Mouse (Mus musculus) embryonic facial prominence, embryonic 15.5 days (tissue): ENCODE results near the gene Mcoln3. TPM values are rescaled to one million over a fixed set of nuclear protein-coding genes. Genes with fewer than 3 reads are reported as not detected.

Experiments
- ATAC-seq: fragments of 200-750 bp; cut with Nextera tagmentation; 2 replicates; pipeline ENCODE4 v1.8.0; 2017; ENCODE audit warnings: low read depth, moderate TSS enrichment; ENCODE audit not compliant: insufficient number of reproducible peaks, low FRiP score, low TSS enrichment
- H3K27ac ChIP-seq: fragments of 300-500 bp; sonication (generic); replicated peaks from 2 replicates; pipeline ENCODE4 v1.5.1; 2015; ENCODE audit warnings: mild to moderate bottlenecking, inconsistent platforms
- H3K27me3 ChIP-seq: fragments of 300-500 bp; sonication (generic); 2 replicates; pipeline ENCODE4 v1.6.1; 2015; ENCODE audit warnings: inconsistent platforms
- H3K36me3 ChIP-seq: fragments of 300-500 bp; sonication (generic); 2 replicates; pipeline ENCODE4 v1.6.1; 2015; ENCODE audit warnings: mild to moderate bottlenecking, inconsistent platforms
- H3K4me1 ChIP-seq: fragments of 300-500 bp; sonication (generic); 2 replicates; pipeline ENCODE4 v1.6.1; 2015; ENCODE audit warnings: inconsistent platforms
- H3K4me2 ChIP-seq: fragments of 300-500 bp; sonication (generic); replicated peaks from 2 replicates; pipeline ENCODE4 v1.6.1; 2015; ENCODE audit warnings: mild to moderate bottlenecking, inconsistent platforms
- H3K4me3 ChIP-seq: fragments of 300-500 bp; sonication (generic); replicated peaks from 2 replicates; pipeline ENCODE4 v1.5.1; 2015; ENCODE audit warnings: mild to moderate bottlenecking, inconsistent platforms
- H3K9ac ChIP-seq: fragments of 300-500 bp; sonication (generic); 2 replicates; pipeline ENCODE4 v1.6.1; 2015; ENCODE audit warnings: inconsistent platforms
- H3K9me3 ChIP-seq: fragments of 300-500 bp; sonication (generic); replicated peaks from 2 replicates; pipeline ENCODE4 v1.6.1; 2016; ENCODE audit warnings: inconsistent platforms
- WGBS: fragments of 180-500 bp; shearing (Covaris S2); methylation state at CpG from one replicate; pipeline ENCODE4 v1.1.7; 2015; 5-methylcytosine and 5-hydroxymethylcytosine counted together
- polyA plus RNA-seq: library from polyadenylated mRNA; unstranded; fragments of >200 nt; fragmentation: Nextera tagmentation; extraction: Ambion mirVana; gene quantifications from 2 replicates; pipeline ENCODE4 v1.2.1, GENCODE M21; 2015

The Mcoln3 gene
- polyA plus RNA-seq, 1 experiment from 2014 or later = 7.8 TPM

DNA sequence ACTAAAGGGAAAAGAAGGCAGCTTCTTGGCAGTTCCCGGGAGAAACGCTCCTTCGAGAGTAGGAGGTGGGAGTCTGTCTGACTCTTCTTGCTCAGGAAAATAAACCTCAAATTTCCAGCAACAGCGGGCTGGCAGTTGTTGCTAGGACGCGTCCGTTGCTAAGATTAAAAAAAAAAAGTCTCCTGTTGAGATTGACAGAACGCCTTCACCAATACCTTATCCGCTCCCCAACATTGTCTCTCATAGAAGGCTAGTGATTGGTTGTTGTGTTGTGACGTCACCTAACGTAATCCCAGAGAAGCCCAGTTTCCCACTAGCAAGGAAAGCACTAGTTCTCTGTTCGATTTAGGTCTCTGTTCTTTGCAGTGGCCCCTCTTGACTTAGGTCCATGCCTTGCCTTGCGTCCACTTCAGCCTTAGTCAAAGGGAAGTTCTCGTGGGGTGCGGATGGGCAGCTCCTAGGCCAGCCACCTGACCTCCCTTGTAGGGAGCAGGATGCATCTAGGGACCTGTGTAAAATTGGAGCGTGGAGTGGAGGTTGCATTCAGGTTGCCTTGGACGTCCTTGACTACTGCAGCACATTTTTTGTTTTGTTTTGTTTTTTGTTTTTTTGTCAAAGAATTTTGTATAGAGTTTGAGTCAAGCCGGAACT, 9.2 kb upstream of the Mcoln3 start, which contains the start of gene Wdr63:
Gene Wdr63 (minus strand): TSS at position 210 of the 651 bp plus-strand sequence.
- H3K9ac ChIP-seq = peak within 1 kb of the TSS; percentile 26; the same call in 1 of the 2 replicates
- peaks cover 4% of the 10 kb centered on the region; the same call in 1 of the 2 replicates for H3K4me1 ChIP-seq
- WGBS = 11% methylated on average over 18 of the region's 18 CpGs
- H3K9me3 ChIP-seq = no peaks in the 10 kb centered on the region
- peak within 1 kb of the TSS; percentile 44 for H3K4me3 ChIP-seq
- peak; percentile 93 for ATAC-seq
- peak within 1 kb of the TSS; percentile 77 for H3K4me2 ChIP-seq
- no peaks in the 10 kb centered on the region for H3K36me3 ChIP-seq
- no peak within 1 kb of the TSS for H3K27ac ChIP-seq
- no peaks in the 10 kb centered on the region for H3K27me3 ChIP-seq

DNA sequence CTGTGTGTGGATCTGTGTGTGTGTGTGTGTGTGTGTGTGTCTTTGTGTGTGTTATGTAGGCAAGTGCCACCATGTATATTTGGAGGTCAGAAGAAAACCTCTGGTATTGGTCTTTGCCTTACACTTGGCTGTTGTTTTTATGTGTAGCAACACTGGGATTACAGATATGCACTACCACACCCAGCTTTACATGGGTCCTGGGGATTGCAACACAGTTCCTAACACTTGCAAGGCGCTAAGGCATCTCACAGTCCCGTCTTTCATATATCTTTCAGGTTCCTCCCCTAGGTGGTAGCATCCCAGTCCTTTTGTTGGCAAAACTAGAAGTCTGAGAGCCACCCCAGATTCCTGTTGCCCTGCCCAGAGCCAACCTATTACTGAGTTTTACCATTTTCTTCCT, 8.3 kb upstream of the Mcoln3 start:
- no peak overlapping the region for H3K4me2 ChIP-seq
- peaks cover 4% of the 10 kb centered on the region; the same call in 1 of the 2 replicates for H3K4me1 ChIP-seq
- no peaks in the 10 kb centered on the region for H3K9me3 ChIP-seq
- no peak overlapping the region for H3K9ac ChIP-seq
- H3K27me3 ChIP-seq = no peaks in the 10 kb centered on the region
- ATAC-seq = no peak
- no peaks in the 10 kb centered on the region for H3K36me3 ChIP-seq
- WGBS = 77% methylated on average over 2 of the region's 2 CpGs
- H3K4me3 ChIP-seq = no peak overlapping the region
- no peak overlapping the region for H3K27ac ChIP-seq

DNA sequence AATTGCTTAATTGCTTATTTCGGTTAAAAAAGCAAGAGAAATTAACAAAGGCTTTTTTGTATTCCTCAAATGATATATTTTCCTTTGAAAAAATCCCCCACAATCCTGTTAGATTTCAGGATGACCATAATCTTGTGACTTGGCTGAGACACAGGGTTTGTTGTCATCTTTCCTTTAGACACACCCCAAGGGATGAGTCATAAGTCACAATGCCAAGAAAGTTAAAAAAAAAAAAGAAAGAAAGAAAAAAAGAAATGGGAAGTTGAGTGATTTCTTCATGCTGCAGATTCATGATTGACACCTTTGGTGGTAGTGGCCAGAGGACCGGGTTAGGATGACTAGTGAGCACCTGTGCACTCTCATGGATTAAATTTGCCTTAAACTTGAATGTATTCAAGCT, 6.9 kb upstream of the Mcoln3 start:
- 69% methylated on average over 2 of the region's 2 CpGs for WGBS
- H3K4me3 ChIP-seq = no peak overlapping the region
- H3K4me2 ChIP-seq = no peak overlapping the region
- H3K9me3 ChIP-seq = no peaks in the 10 kb centered on the region
- H3K4me1 ChIP-seq = peaks cover 4% of the 10 kb centered on the region; the same call in 1 of the 2 replicates
- H3K36me3 ChIP-seq = no peaks in the 10 kb centered on the region
- ATAC-seq = no peak
- no peak overlapping the region for H3K27ac ChIP-seq
- no peaks in the 10 kb centered on the region for H3K27me3 ChIP-seq
- no peak overlapping the region for H3K9ac ChIP-seq

DNA sequence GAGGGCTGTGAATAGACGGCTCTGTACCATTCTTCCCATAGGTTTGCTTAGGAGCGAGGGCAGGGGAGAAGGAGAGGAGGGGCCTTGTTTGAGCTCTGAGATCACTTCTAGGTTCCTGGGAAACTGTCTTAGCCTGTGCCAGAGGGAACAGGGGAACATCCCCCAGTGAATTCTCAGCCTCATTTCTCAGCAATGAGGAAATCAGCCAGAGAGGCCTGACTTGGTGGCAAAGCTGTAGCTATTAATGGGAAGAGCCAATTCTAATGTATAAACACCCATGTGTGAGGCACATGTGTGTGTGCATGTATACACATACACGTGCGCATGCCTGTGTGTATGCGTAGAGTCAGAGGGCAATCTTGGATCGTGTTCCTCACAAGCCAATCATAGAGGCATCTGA, 6.3 kb upstream of the Mcoln3 start:
- Histone ChIP-seq H3K4me2 (no peak overlapping the region), H3K27me3 (no peaks in the 10 kb centered on the region), H3K9ac (no peak overlapping the region), H3K4me1 (peaks cover 4% of the 10 kb centered on the region; the same call in 1 of the 2 replicates), H3K36me3 (no peaks in the 10 kb centered on the region), H3K9me3 (no peaks in the 10 kb centered on the region), H3K27ac (no peak overlapping the region), H3K4me3 (no peak overlapping the region)
- ATAC-seq = no peak
- 54% methylated on average over 6 of the region's 6 CpGs for WGBS

DNA sequence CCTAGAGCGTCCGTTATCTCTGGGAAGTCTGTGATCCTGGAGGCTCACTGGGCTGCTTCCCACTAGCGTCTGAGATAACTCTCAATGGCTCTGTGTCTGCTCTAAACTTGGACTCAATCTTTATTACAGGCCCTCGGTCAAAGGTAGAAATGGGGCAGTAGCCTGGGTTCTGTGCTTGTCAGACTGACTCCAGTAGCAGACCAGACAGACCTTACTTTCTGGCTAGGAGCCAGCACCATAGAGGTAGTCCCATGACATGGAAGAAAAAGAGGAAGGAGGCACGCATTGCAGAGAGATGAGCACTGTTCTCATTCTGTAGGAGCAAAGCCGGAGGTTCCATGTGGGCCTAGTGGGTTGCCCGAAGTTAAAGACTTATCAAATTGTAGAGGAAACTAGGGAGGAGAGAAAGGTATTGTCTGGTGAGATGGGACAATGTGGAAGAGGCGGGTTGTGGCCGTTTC, 777 bp downstream of the Mcoln3 start:
- H3K27ac ChIP-seq = no peak overlapping the region
- peaks cover 19% of the 10 kb centered on the region for H3K4me1 ChIP-seq
- peaks cover 20% of the 10 kb centered on the region for H3K27me3 ChIP-seq
- H3K9me3 ChIP-seq = no peaks in the 10 kb centered on the region
- WGBS = 55% methylated on average over 9 of the region's 9 CpGs
- no peak overlapping the region for H3K9ac ChIP-seq
- 0 out of 2 replicates have a peak, but pooled peaks have one; percentile 24 for ATAC-seq
- no peaks in the 10 kb centered on the region for H3K36me3 ChIP-seq
- peak overlapping the region; percentile 34 for H3K4me3 ChIP-seq
- no peak overlapping the region for H3K4me2 ChIP-seq

DNA sequence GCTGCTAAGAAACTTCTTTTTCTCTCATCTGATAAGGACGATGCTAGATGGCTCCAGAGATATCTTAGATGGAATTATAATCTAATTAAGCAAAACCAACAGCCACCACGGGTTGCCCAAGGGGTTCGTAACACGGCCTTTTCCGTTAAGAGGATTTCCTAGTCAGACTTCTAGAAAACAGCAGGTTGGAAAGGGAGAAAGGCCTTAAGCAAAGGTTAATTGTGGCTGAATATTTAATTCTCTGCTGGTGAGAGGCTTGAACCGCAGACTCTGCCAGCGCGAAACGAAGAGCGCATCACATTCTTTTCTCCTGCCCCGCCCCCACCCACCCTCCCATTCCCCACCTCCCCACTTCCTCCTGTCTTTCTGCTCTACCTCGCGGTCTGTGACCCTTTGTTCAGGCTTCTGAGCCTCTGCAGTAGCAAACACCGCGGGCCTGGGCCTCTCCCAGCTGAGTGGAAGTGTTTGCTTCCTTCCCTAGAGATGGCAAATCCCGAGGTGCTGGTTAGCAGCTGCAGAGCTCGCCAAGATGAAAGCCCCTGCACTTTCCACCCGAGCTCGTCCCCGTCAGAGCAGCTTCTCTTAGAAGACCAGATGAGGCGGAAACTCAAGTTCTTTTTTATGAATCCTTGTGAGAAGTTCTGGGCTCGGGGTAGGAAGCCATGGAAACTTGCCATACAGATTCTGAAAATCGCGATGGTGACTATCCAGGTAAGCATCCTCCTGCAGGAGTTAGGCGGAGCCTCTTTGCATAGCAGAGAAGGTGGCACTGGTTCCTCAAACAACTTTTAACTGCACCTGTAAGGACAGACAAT, 4.3 kb downstream of the Mcoln3 start:
- 9% methylated on average over 25 of the region's 25 CpGs for WGBS
- peak overlapping the region; percentile 43 for H3K4me2 ChIP-seq
- peak overlapping the region; percentile 21 for H3K4me3 ChIP-seq
- no peak overlapping the region for H3K27ac ChIP-seq
- H3K9ac ChIP-seq = no peak overlapping the region
- no peak; the same call in 1 of the 2 replicates for ATAC-seq
- peaks cover 19% of the 10 kb centered on the region for H3K4me1 ChIP-seq
- H3K9me3 ChIP-seq = no peaks in the 10 kb centered on the region
- peaks cover 18% of the 10 kb centered on the region for H3K27me3 ChIP-seq
- H3K36me3 ChIP-seq = no peaks in the 10 kb centered on the region

DNA sequence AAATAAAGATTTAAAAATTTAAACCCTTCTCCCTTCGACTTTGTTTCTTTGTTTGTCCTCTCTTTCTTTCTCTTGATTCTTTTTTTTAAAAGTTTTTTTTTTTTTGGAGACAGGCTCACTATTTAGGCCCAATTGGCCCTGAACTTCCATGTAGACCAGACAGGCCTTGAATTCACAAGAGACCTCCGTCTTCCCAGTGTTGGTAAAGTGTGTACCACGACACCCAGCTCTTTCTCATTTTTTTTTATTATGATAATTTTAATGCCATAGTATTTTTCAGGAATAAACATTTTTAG, 4.8 kb downstream of the Mcoln3 start:
- Histone ChIP-seq H3K9me3 (no peaks in the 10 kb centered on the region), H3K4me2 (no peak overlapping the region)

DNA sequence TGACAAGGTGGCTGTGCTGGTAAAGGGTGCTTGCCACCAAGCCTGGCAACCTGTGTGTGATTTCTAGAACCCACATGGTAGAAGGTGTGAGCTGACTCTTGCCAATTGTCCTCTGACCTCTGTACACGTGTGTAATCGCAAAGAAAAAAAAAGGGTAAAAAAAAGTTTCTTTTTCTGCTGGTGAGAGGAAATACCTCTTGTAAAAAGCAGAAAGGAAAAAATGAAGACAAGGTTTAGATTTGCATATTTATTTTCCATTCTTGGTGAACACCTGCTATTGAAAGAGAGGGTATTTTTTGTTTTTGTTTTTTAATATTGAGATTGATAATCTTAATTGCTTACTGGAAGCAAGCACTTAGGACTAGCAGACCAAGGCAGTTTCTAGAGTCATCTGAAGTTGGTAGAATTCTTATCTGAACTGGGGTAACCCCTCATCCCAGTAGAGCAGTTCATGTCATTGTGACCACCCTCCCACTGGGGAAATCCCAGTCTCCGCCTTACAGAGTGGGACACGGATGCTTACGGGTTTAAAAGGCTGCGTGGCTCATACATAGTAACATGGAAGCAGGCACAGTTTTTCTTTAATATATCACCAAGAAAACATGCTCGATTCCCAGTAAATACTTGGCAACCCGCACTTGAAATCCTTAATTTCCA, 5.7 kb downstream of the Mcoln3 start:
- H3K4me1 ChIP-seq = peaks cover 10% of the 10 kb centered on the region

More for the DNA sequence above, 4.8 kb downstream of the Mcoln3 start:
- ATAC-seq = no peak
- H3K27ac ChIP-seq = no peak overlapping the region
- WGBS = 44% methylated on average over 3 of the region's 3 CpGs
- H3K27me3 ChIP-seq = peaks cover 12% of the 10 kb centered on the region
- peaks cover 18% of the 10 kb centered on the region for H3K4me1 ChIP-seq
- H3K9ac ChIP-seq = no peak overlapping the region
- no peak overlapping the region for H3K4me3 ChIP-seq
- H3K36me3 ChIP-seq = no peaks in the 10 kb centered on the region

DNA sequence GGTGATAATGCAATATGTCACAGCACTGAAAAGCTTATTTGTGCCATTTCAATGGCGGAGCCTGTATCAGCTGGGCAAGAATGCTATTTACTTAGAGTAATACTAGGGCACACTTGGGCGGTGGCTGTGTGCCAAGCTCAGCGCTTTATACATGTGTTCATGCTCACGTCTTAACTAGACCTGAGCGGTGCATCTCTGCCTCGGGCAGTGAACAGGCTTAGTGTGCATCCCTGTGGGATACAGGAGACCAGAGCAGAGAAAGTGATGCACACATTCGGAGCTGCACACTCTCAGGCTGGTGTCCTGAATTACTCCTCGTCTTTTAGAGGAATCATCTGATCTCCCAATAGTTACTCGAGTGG, 6.2 kb downstream of the Mcoln3 start:
- WGBS = 49% methylated on average over 9 of the region's 9 CpGs
- Histone ChIP-seq H3K27ac (no peak overlapping the region), H3K9me3 (no peaks in the 10 kb centered on the region), H3K4me1 (peaks cover 10% of the 10 kb centered on the region), H3K36me3 (no peaks in the 10 kb centered on the region), H3K4me2 (no peak overlapping the region), H3K27me3 (no peaks in the 10 kb centered on the region), H3K4me3 (no peak overlapping the region), H3K9ac (no peak overlapping the region)
- no peak for ATAC-seq

More for the DNA sequence above, 5.7 kb downstream of the Mcoln3 start:
- Histone ChIP-seq H3K9me3 (no peaks in the 10 kb centered on the region), H3K27ac (no peak overlapping the region), H3K36me3 (no peaks in the 10 kb centered on the region), H3K9ac (no peak overlapping the region), H3K4me2 (no peak overlapping the region), H3K27me3 (peaks cover 4% of the 10 kb centered on the region; the same call in 1 of the 2 replicates), H3K4me3 (no peak overlapping the region)
- 73% methylated on average over 8 of the region's 8 CpGs for WGBS
- no peak for ATAC-seq

DNA sequence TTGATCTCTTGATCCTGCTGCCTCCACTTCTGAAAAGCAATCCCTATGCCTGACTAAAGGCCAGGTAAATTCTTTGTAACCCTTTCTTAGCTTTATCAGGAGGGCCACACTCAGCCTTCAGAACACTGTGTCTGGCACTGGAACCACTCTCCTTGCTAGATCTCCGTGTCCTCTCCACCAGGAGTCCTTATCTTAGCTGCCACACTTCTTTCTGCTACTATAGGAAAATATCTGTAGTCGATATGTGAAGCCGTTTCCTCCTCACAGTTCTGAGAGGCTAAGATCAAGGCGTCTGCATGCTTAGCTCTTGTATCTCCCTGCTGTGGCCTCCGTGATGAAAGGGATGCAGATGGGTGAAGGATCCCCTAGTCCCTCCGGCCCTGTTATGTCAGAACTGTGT, 10.0 kb downstream of the Mcoln3 start:
- Histone ChIP-seq H3K4me3 (no peak overlapping the region), H3K4me1 (0 out of 2 replicates have a peak, but pooled peaks cover 4% of the 10 kb centered on the region), H3K36me3 (no peaks in the 10 kb centered on the region), H3K9me3 (no peaks in the 10 kb centered on the region), H3K9ac (no peak overlapping the region), H3K4me2 (no peak overlapping the region), H3K27ac (no peak overlapping the region), H3K27me3 (no peaks in the 10 kb centered on the region)
- 58% methylated on average over 6 of the region's 6 CpGs for WGBS
- ATAC-seq = no peak

DNA sequence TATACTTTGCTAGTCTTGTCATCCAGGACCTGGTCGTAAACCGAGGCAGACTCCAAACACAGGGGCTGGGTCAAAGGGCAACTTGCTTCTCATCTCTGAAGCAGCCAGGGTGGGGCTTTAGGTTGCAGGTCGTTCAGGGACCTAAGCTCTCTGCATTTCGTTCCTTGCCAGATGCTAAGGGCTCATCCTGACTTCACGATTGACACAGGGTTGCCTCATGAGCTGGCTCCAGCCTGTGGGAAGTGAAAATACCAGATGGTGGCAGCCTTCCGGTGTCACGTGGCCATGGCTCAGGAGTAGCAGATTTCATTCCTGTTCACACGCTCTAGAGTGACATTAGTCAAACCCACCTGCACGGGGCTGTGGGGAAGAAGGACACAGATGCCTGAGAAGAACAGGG, 17.6 kb downstream of the Mcoln3 start:
- H3K27ac ChIP-seq = no peak overlapping the region
- H3K9me3 ChIP-seq = no peaks in the 10 kb centered on the region
- no peak overlapping the region for H3K4me3 ChIP-seq
- ATAC-seq = no peak
- no peaks in the 10 kb centered on the region for H3K4me1 ChIP-seq
- no peaks in the 10 kb centered on the region for H3K27me3 ChIP-seq
- H3K4me2 ChIP-seq = no peak overlapping the region
- H3K36me3 ChIP-seq = no peaks in the 10 kb centered on the region
- 65% methylated on average over 9 of the region's 9 CpGs for WGBS
- no peak overlapping the region for H3K9ac ChIP-seq
